Mouse (Mus musculus): ENCODE measurements around the gene Tshz2.

- TF ChIP-seq CTCF (IDR thresholded peaks at IDR 0.05; ENCODE audit: insufficient read depth, low read length) (no peak), POLR2A (IDR thresholded peaks at IDR 0.05; ENCODE audit: borderline replicate concordance, extremely low read depth, low read depth, low read length) (no peak)
Measured at GRCm38 (mm10) chr2:170029304-170029856, 396.6 kb downstream of the Tshz2 start.

Measured in lung, adult 2 months (tissue).